9 mouse cellular contexts compared by ENCODE assay signal in genomic region chr7:143057667-143058220, GRCm38 (mm10). TPM values are rescaled to one million over a fixed set of nuclear protein-coding genes. Genes with fewer than 3 reads are reported as not detected.
A peak's percentile ranks its signal among the peaks of the same experiment; 100 is the strongest.
DNase-seq lines count a peak whose midpoint lies in the region; ATAC-seq lines count a peak whose summit lies in the region.
"Had no signal": no experiment of that assay in that cellular context is flagged by ENCODE, and none has a peak within 500 bp of the region (broad histone marks: within the 10 kb centered on the region; RNA-seq: fewer than 3 reads in every experiment).

No protein-coding gene starts in this region.

- peaks cover 58% of the 10 kb centered on the region for H3K4me1 ChIP-seq in kidney, embryonic 15.5 days
- H3K4me1 ChIP-seq in megakaryocyte, embryonic 14.5 days = peaks cover 90% of the 10 kb centered on the region

- DNase-seq in kidney, postnatal 14 days = no peak
- peak; percentile 69 for DNase-seq in c-Kit-positive CD71-positive TER-119-negative erythroid progenitor cells, embryonic 14.5 days (ENCODE audit: low read depth)
- peak; percentile 30 to 39 for DNase-seq in heart, postnatal 36 days
- DNase-seq in urinary bladder, postnatal 14 days (ENCODE audit: low spot score) = no peak
- no peak for DNase-seq in adrenal gland, postnatal 14 days
- no peak for DNase-seq in retina, postnatal 1 day

- intact Hi-C loops in heart, postnatal 36 days (cut with DNase I) = loop anchor here (2.0 kb wide), 1 partner anchor 15 kb away; no protein-coding TSS in a partner anchor

- WGBS in kidney, embryonic 15.5 days = 66% methylated on average over 9 of the region's 9 CpGs

- H3K36me3 ChIP-seq in kidney, embryonic 15.5 days = peaks cover 34% of the 10 kb centered on the region
- H3K36me3 ChIP-seq in megakaryocyte, embryonic 14.5 days (replicated peaks; ENCODE audit: low read length) = peaks cover 89% of the 10 kb centered on the region

- no peaks in the 10 kb centered on the region for H3K27me3 ChIP-seq in kidney, embryonic 15.5 days
- H3K27me3 ChIP-seq in megakaryocyte, embryonic 14.5 days (replicated peaks) = no peaks in the 10 kb centered on the region

- ATAC-seq in kidney, embryonic 15.5 days (replicated peaks; ENCODE audit: low FRiP score) = no peak

- H3K4me3 ChIP-seq in kidney, embryonic 15.5 days (replicated peaks) = no peak overlapping the region
- H3K4me3 ChIP-seq in megakaryocyte, embryonic 14.5 days (replicated peaks) = peak overlapping the region; percentile 99

- no peak overlapping the region for H3K9ac ChIP-seq in kidney, embryonic 15.5 days

- peak overlapping the region; percentile 72 for H3K27ac ChIP-seq in kidney, embryonic 15.5 days

- H3K9me3 ChIP-seq in kidney, embryonic 15.5 days (replicated peaks) = no peaks in the 10 kb centered on the region
- no peaks in the 10 kb centered on the region for H3K9me3 ChIP-seq in megakaryocyte, embryonic 14.5 days

- peak overlapping the region; percentile 20 for H3K4me2 ChIP-seq in kidney, embryonic 15.5 days

RNA-seq across cellular contexts. Expression of gene Cd81, which starts 5.2 kb away (rescaled TPM):
- polyA plus RNA-seq in kidney, embryonic 15.5 days (2015; fragmentation: Nextera tagmentation; extraction: Ambion mirVana) = 519 and 576 TPM in 2 replicates
- total RNA-seq in heart, postnatal 36 days (2021) = 100 to 1,000 TPM; 398 to 441 TPM
- polyA plus RNA-seq in megakaryocyte, embryonic 14.5 days (2012; ENCODE audit: insufficient read depth, low replicate concordance) = 774 and 1,679 TPM in 2 replicates
- total RNA-seq in adrenal gland, postnatal 14 days (2021) = 536 and 561 TPM in 2 replicates

RNA-seq across cellular contexts. Expression of gene Tssc4, which starts 11.3 kb away (rescaled TPM):
- polyA plus RNA-seq in kidney, embryonic 15.5 days (2015; fragmentation: Nextera tagmentation; extraction: Ambion mirVana) = 91.8 and 105 TPM in 2 replicates
- total RNA-seq in heart, postnatal 36 days (2021) = 10 to 100 TPM; 15.3 TPM
- 167 and 219 TPM in 2 replicates for polyA plus RNA-seq in megakaryocyte, embryonic 14.5 days (2012; ENCODE audit: insufficient read depth, low replicate concordance)
- 32.2 and 33.3 TPM in 2 replicates for total RNA-seq in adrenal gland, postnatal 14 days (2021)

RNA-seq across cellular contexts. Expression of gene Trpm5, which starts 36.7 kb away (rescaled TPM):
- polyA plus RNA-seq in kidney, embryonic 15.5 days (2015; fragmentation: Nextera tagmentation; extraction: Ambion mirVana) = 7.1 and 8.2 TPM in 2 replicates
- total RNA-seq in heart, postnatal 36 days (2021) = not detected
- polyA plus RNA-seq in megakaryocyte, embryonic 14.5 days (2012; ENCODE audit: insufficient read depth, low replicate concordance) = not detected in 2 replicates
- total RNA-seq in adrenal gland, postnatal 14 days (2021) = 0.59 and 0.68 TPM in 2 replicates
- total RNA-seq: gastrocnemius, adult 8-10 months had no signal

RNA-seq across cellular contexts. Expression of gene Kcnq1, which starts 48.4 kb away (rescaled TPM):
- polyA plus RNA-seq in kidney, embryonic 15.5 days (2015; fragmentation: Nextera tagmentation; extraction: Ambion mirVana) = 5.8 and 6.5 TPM in 2 replicates
- 10 to 100 TPM; 34.3 to 37.1 TPM for total RNA-seq in heart, postnatal 36 days (2021)
- not detected in 2 replicates for polyA plus RNA-seq in megakaryocyte, embryonic 14.5 days (2012; ENCODE audit: insufficient read depth, low replicate concordance)
- 4.4 and 6.1 TPM in 2 replicates for total RNA-seq in adrenal gland, postnatal 14 days (2021)

RNA-seq across cellular contexts. Expression of gene Tspan32, which starts 52.9 kb away (rescaled TPM):
- 2.2 and 2.3 TPM in 2 replicates for polyA plus RNA-seq in kidney, embryonic 15.5 days (2015; fragmentation: Nextera tagmentation; extraction: Ambion mirVana)
- under 1 TPM; 0.28 to 0.46 TPM for total RNA-seq in heart, postnatal 36 days (2021)
- 109 and 119 TPM in 2 replicates for polyA plus RNA-seq in megakaryocyte, embryonic 14.5 days (2012; ENCODE audit: insufficient read depth, low replicate concordance)
- total RNA-seq in adrenal gland, postnatal 14 days (2021) = 2.0 and 8.6 TPM in 2 replicates

Comparison
In these comparisons a context has a peak if more than half of its experiments do, and no peak if none do; other contexts are left out.
1. DNase-seq: peak in c-Kit-positive CD71-positive TER-119-negative erythroid progenitor cells, embryonic 14.5 days (single experiment) and heart, postnatal 36 days (2 of 2); none in kidney, postnatal 14 days (single experiment), urinary bladder, postnatal 14 days (single experiment), adrenal gland, postnatal 14 days (single experiment) and retina, postnatal 1 day (single experiment).